Mouse (Mus musculus) neural tube, embryonic 15.5 days (tissue): ENCODE results near the gene Tmc4. TPM values are rescaled to one million over a fixed set of nuclear protein-coding genes. Genes with fewer than 3 reads are reported as not detected.
"Not testable (repeated sequence)": the region's sequence is repeated elsewhere in the genome, so short reads cannot be mapped to it uniquely, and the experiment has no call there.

Experiments
- ATAC-seq: fragments of 200-750 bp; cut with Nextera tagmentation; 2 replicates; pipeline ENCODE4 v1.8.0; 2017; ENCODE audit warnings: mild to moderate bottlenecking, moderate TSS enrichment, moderate library complexity; ENCODE audit not compliant: low FRiP score
- H3K27ac ChIP-seq: fragments of 300-500 bp; sonication (generic); replicated peaks from 2 replicates; pipeline ENCODE4 v1.5.1; 2015; ENCODE audit warnings: mild to moderate bottlenecking, inconsistent platforms
- H3K27me3 ChIP-seq: fragments of 300-500 bp; sonication (generic); replicated peaks from 2 replicates; pipeline ENCODE4 v1.6.1; 2015; ENCODE audit warnings: inconsistent platforms
- H3K36me3 ChIP-seq: fragments of 300-500 bp; sonication (generic); 2 replicates; pipeline ENCODE4 v1.6.1; 2015; ENCODE audit warnings: inconsistent platforms
- H3K4me1 ChIP-seq: fragments of 300-500 bp; sonication (generic); 2 replicates; pipeline ENCODE4 v1.6.1; 2015; ENCODE audit warnings: inconsistent platforms
- H3K4me2 ChIP-seq: fragments of 300-500 bp; sonication (generic); 2 replicates; pipeline ENCODE4 v1.6.1; 2015; ENCODE audit warnings: inconsistent platforms, mild to moderate bottlenecking, moderate library complexity
- H3K4me3 ChIP-seq: fragments of 300-500 bp; sonication (generic); replicated peaks from 2 replicates; pipeline ENCODE4 v1.5.1; 2015; ENCODE audit warnings: mild to moderate bottlenecking, inconsistent platforms
- H3K9ac ChIP-seq: fragments of 300-500 bp; sonication (generic); replicated peaks from 2 replicates; pipeline ENCODE4 v1.6.1; 2015; ENCODE audit warnings: mild to moderate bottlenecking, inconsistent platforms
- H3K9me3 ChIP-seq: fragments of 300-500 bp; sonication (generic); replicated peaks from 2 replicates; pipeline ENCODE4 v1.6.1; 2016; ENCODE audit warnings: inconsistent platforms
- WGBS: fragments of 180-500 bp; shearing (Covaris S2); methylation state at CpG from one replicate; pipeline ENCODE4 v1.1.7; 2015; ENCODE audit warnings: mixed read lengths; 5-methylcytosine and 5-hydroxymethylcytosine counted together
- polyA plus RNA-seq: library from polyadenylated mRNA; unstranded; fragments of >200 nt; fragmentation: Nextera tagmentation; extraction: Ambion mirVana; gene quantifications from 2 replicates; pipeline ENCODE4 v1.2.1, GENCODE M21; 2015

The Tmc4 gene
- polyA plus RNA-seq: 5.6 and 17.2 TPM in 2 replicates

- ATAC-seq: no peak
- Histone ChIP-seq H3K9ac (no peak within 1 kb of the TSS), H3K4me2 (no peak within 1 kb of the TSS), H3K36me3 (peaks cover 27% of the 10 kb centered on the region), H3K4me1 (no peaks in the 10 kb centered on the region), H3K9me3 (no peaks in the 10 kb centered on the region), H3K27ac (no peak within 1 kb of the TSS), H3K27me3 (no peaks in the 10 kb centered on the region), H3K4me3 (no peak within 1 kb of the TSS)
- 55% methylated on average over 9 of the region's 9 CpGs for WGBS
Observed at GRCm38 (mm10) chr7:3677342-3677741, at the start of gene Tmc4. Tmc4 (minus strand) TSS chr7:3677553.

- not testable (repeated sequence) for ATAC-seq, H3K27ac ChIP-seq, H3K27me3 ChIP-seq, H3K9ac ChIP-seq, H3K4me3 ChIP-seq, H3K9me3 ChIP-seq, H3K4me2 ChIP-seq, H3K4me1 ChIP-seq, H3K36me3 ChIP-seq
Observed at GRCm38 (mm10) chr7:3725459-3725858, 48.1 kb upstream of the Tmc4 start.

GRCm38 (mm10) chr7:3720268-3720667 lies 42.9 kb upstream of the Tmc4 start, which contains the start of gene Pirb:
Pirb (minus strand) TSS chr7:3720391.
- ATAC-seq, H3K27ac ChIP-seq, H3K4me1 ChIP-seq, H3K9ac ChIP-seq, H3K36me3 ChIP-seq, H3K4me3 ChIP-seq, H3K27me3 ChIP-seq, H3K4me2 ChIP-seq, H3K9me3 ChIP-seq: not testable (repeated sequence)
- 50% methylated on average over 1 of the region's 3 CpGs for WGBS

- no peak overlapping the region for H3K9ac ChIP-seq
- H3K27me3 ChIP-seq: no peaks in the 10 kb centered on the region
- no peaks in the 10 kb centered on the region for H3K9me3 ChIP-seq
- no peak overlapping the region for H3K4me2 ChIP-seq
- H3K4me3 ChIP-seq: no peak overlapping the region
- ATAC-seq: no peak
- no peaks in the 10 kb centered on the region for H3K4me1 ChIP-seq
- WGBS: 62% methylated on average over 1 of the region's 1 CpGs
- H3K36me3 ChIP-seq: no peaks in the 10 kb centered on the region
- H3K27ac ChIP-seq: no peak overlapping the region
Observed at GRCm38 (mm10) chr7:3715249-3715648, 37.9 kb upstream of the Tmc4 start.

GRCm38 (mm10) chr7:3712264-3712942 lies 35.0 kb upstream of the Tmc4 start:
- 38% methylated on average over 5 of the region's 5 CpGs for WGBS
- H3K27ac ChIP-seq: no peak overlapping the region
- no peaks in the 10 kb centered on the region for H3K4me1 ChIP-seq
- H3K4me2 ChIP-seq: no peak overlapping the region
- no peaks in the 10 kb centered on the region for H3K27me3 ChIP-seq
- no peak overlapping the region for H3K9ac ChIP-seq
- H3K4me3 ChIP-seq: no peak overlapping the region
- H3K36me3 ChIP-seq: peaks cover 8% of the 10 kb centered on the region; the same call in 1 of the 2 replicates
- H3K9me3 ChIP-seq: no peaks in the 10 kb centered on the region
- ATAC-seq: no peak

- H3K9me3 ChIP-seq: no peaks in the 10 kb centered on the region
- WGBS: 85% methylated on average over 1 of the region's 1 CpGs
- no peak overlapping the region for H3K4me2 ChIP-seq
- H3K27ac ChIP-seq: no peak overlapping the region
- H3K36me3 ChIP-seq: peaks cover 22% of the 10 kb centered on the region
- H3K4me3 ChIP-seq: no peak overlapping the region
- H3K27me3 ChIP-seq: no peaks in the 10 kb centered on the region
- peaks cover 23% of the 10 kb centered on the region for H3K4me1 ChIP-seq
- no peak for ATAC-seq
- H3K9ac ChIP-seq: no peak overlapping the region
Observed at GRCm38 (mm10) chr7:3709000-3709399, 31.6 kb upstream of the Tmc4 start.

GRCm38 (mm10) chr7:3708447-3708980 lies 31.2 kb upstream of the Tmc4 start:
- H3K27me3 ChIP-seq, H3K4me3 ChIP-seq, H3K9ac ChIP-seq, H3K9me3 ChIP-seq, H3K4me2 ChIP-seq, ATAC-seq, H3K27ac ChIP-seq: not testable (repeated sequence)
- peaks cover 22% of the 10 kb centered on the region for H3K36me3 ChIP-seq
- H3K4me1 ChIP-seq: peaks cover 23% of the 10 kb centered on the region
- WGBS: 36% methylated on average over 5 of the region's 5 CpGs

GRCm38 (mm10) chr7:3707568-3708413 lies 30.4 kb upstream of the Tmc4 start:
- Histone ChIP-seq H3K4me2 (no peak overlapping the region), H3K4me3 (no peak overlapping the region), H3K27ac (no peak overlapping the region), H3K36me3 (peaks cover 22% of the 10 kb centered on the region), H3K27me3 (no peaks in the 10 kb centered on the region), H3K9me3 (no peaks in the 10 kb centered on the region), H3K4me1 (peaks cover 23% of the 10 kb centered on the region), H3K9ac (no peak overlapping the region)
- WGBS: 23% methylated on average over 7 of the region's 7 CpGs
- no peak for ATAC-seq

GRCm38 (mm10) chr7:3707027-3707426 lies 29.7 kb upstream of the Tmc4 start:
- ATAC-seq: no peak
- no peak overlapping the region for H3K4me3 ChIP-seq
- H3K27ac ChIP-seq: no peak overlapping the region
- H3K27me3 ChIP-seq: no peaks in the 10 kb centered on the region
- 0 out of 2 replicates have a peak overlapping the region, but pooled peaks have one; percentile 10 for H3K9ac ChIP-seq
- no peaks in the 10 kb centered on the region for H3K9me3 ChIP-seq
- peak overlapping the region; percentile 78; the same call in 1 of the 2 replicates for H3K4me2 ChIP-seq
- H3K4me1 ChIP-seq: peaks cover 23% of the 10 kb centered on the region
- H3K36me3 ChIP-seq: peaks cover 22% of the 10 kb centered on the region
- WGBS: 59% methylated on average over 4 of the region's 4 CpGs

- peaks cover 23% of the 10 kb centered on the region for H3K4me1 ChIP-seq
- H3K9ac ChIP-seq: peak overlapping the region; percentile 74; the same call in 1 of the 2 replicates
- H3K4me3 ChIP-seq: peak overlapping the region; percentile 77
- no peaks in the 10 kb centered on the region for H3K9me3 ChIP-seq
- H3K27me3 ChIP-seq: no peaks in the 10 kb centered on the region
- peaks cover 27% of the 10 kb centered on the region for H3K36me3 ChIP-seq
- WGBS: 50% methylated on average over 11 of the region's 11 CpGs
- H3K4me2 ChIP-seq: peak overlapping the region; percentile 78
- H3K27ac ChIP-seq: no peak overlapping the region
- ATAC-seq: no peak
Observed at GRCm38 (mm10) chr7:3706343-3706934, 29.1 kb upstream of the Tmc4 start.

- 33% methylated on average over 6 of the region's 6 CpGs for WGBS
- H3K4me3 ChIP-seq: peak overlapping the region; percentile 77
- H3K9me3 ChIP-seq: no peaks in the 10 kb centered on the region
- H3K36me3 ChIP-seq: peaks cover 30% of the 10 kb centered on the region
- peak overlapping the region; percentile 78 for H3K4me2 ChIP-seq
- peak overlapping the region; percentile 74 for H3K9ac ChIP-seq
- no peak overlapping the region for H3K27ac ChIP-seq
- peaks cover 23% of the 10 kb centered on the region for H3K4me1 ChIP-seq
- no peaks in the 10 kb centered on the region for H3K27me3 ChIP-seq
- no peak for ATAC-seq
Observed at GRCm38 (mm10) chr7:3705911-3706310, 28.6 kb upstream of the Tmc4 start.
